Mouse (Mus musculus) thymus, adult 2 months (tissue): Measurements from ENCODE around the gene Pdia6. TPM values are rescaled to one million over a fixed set of nuclear protein-coding genes. Genes with fewer than 3 reads are reported as not detected.

Experiments
- DNase-seq: peaks from one replicate; pipeline ENCODE4 v3.0.0; 2021
- H3K27ac ChIP-seq: fragments of 200-500 bp; 2 replicates; pipeline ENCODE4 v1.5.1; 2012; ENCODE audit warnings: low read length, control low read depth; ENCODE audit not compliant: control insufficient read depth, insufficient read depth
- H3K27me3 ChIP-seq: fragments of 200-500 bp; 2 replicates; pipeline ENCODE4 v1.6.1; 2012; ENCODE audit warnings: mild to moderate bottlenecking, low read length, moderate library complexity, mixed read lengths; ENCODE audit not compliant: control insufficient read depth, insufficient read depth
- H3K36me3 ChIP-seq: fragments of 200-500 bp; 2 replicates; pipeline ENCODE4 v1.6.1; 2012; ENCODE audit warnings: mild to moderate bottlenecking, low read length, moderate library complexity; ENCODE audit not compliant: control insufficient read depth, insufficient read depth
- H3K4me1 ChIP-seq: fragments of 200-500 bp; replicated peaks from 2 replicates; pipeline ENCODE4 v1.6.1; 2012; ENCODE audit warnings: low read length; ENCODE audit not compliant: control insufficient read depth, insufficient read depth
- H3K4me3 ChIP-seq: fragments of 200-500 bp; 2 replicates; pipeline ENCODE4 v1.5.1; 2012; ENCODE audit warnings: mild to moderate bottlenecking, low read length, control low read depth, moderate library complexity; ENCODE audit not compliant: control insufficient read depth, insufficient read depth
- CTCF ChIP-seq: fragments of 200-500 bp; IDR thresholded peaks from 2 replicates; pipeline ENCODE4 v1.5.1; 2012; ENCODE audit warnings: mild to moderate bottlenecking, control low read depth, low read length, moderate library complexity, borderline replicate concordance; ENCODE audit not compliant: control insufficient read depth, poor library complexity, insufficient read depth; ENCODE audit errors: extremely low read depth
- POLR2A ChIP-seq: fragments of 200-500 bp; IDR thresholded peaks from 2 replicates; pipeline ENCODE4 v1.6.1; 2012; ENCODE audit warnings: mild to moderate bottlenecking, low read length, control low read depth, moderate library complexity; ENCODE audit not compliant: control insufficient read depth, poor library complexity, insufficient read depth; ENCODE audit errors: extremely low read depth
- WGBS: fragments of 180-500 bp; shearing (Covaris S2); methylation state at CpG from one replicate; pipeline ENCODE4 v1.1.7; 2018; 5-methylcytosine and 5-hydroxymethylcytosine counted together
- polyA plus RNA-seq: library from polyadenylated mRNA; depleted of rRNA; stranded (reverse); fragments of >200 nt; gene quantifications from 2 replicates; pipeline ENCODE4 v1.2.3, GENCODE M21; 2012

Gene Pdia6
- polyA plus RNA-seq, 1 experiment: 49.2 TPM

- Histone ChIP-seq H3K4me1 (no peaks in the 10 kb centered on the region), H3K36me3 (peaks cover 20% of the 10 kb centered on the region), H3K27ac (no peak overlapping the region), H3K27me3 (no peaks in the 10 kb centered on the region), H3K4me3 (no peak overlapping the region)
- DNase-seq: no peak
- WGBS: 91% methylated on average over 4 of the region's 4 CpGs
- TF ChIP-seq POLR2A (no peak), CTCF (no peak)
These were observed 22.2 kb downstream of the Pdia6 start for GRCm38 (mm10) chr12:17288496-17288895.

- Histone ChIP-seq H3K4me1 (no peaks in the 10 kb centered on the region), H3K27me3 (no peaks in the 10 kb centered on the region), H3K36me3 (peaks cover 14% of the 10 kb centered on the region), H3K4me3 (no peak overlapping the region), H3K27ac (no peak overlapping the region)
- no peak for TF ChIP-seq POLR2A
- no peak for DNase-seq
- 49% methylated on average over 2 of the region's 2 CpGs for WGBS
These were observed 22.7 kb downstream of the Pdia6 start for GRCm38 (mm10) chr12:17289060-17289459.

- Histone ChIP-seq H3K36me3 (peaks cover 5% of the 10 kb centered on the region), H3K4me3 (no peak overlapping the region), H3K4me1 (no peaks in the 10 kb centered on the region), H3K27me3 (no peaks in the 10 kb centered on the region), H3K27ac (no peak overlapping the region)
- TF ChIP-seq CTCF (no peak), POLR2A (no peak)
- no peak for DNase-seq
- 88% methylated on average over 2 of the region's 2 CpGs for WGBS
These were observed 23.6 kb downstream of the Pdia6 start for GRCm38 (mm10) chr12:17289913-17290312.

- no peaks in the 10 kb centered on the region for H3K36me3 ChIP-seq
- H3K27ac ChIP-seq: no peak overlapping the region
- no peak for DNase-seq
- H3K27me3 ChIP-seq: no peaks in the 10 kb centered on the region
- no peak overlapping the region for H3K4me3 ChIP-seq
- no peaks in the 10 kb centered on the region for H3K4me1 ChIP-seq
- no peak for TF ChIP-seq POLR2A
- no peak for TF ChIP-seq CTCF
- WGBS: 39% methylated on average over 4 of the region's 4 CpGs
These were observed 24.2 kb downstream of the Pdia6 start for GRCm38 (mm10) chr12:17290569-17290968.

GRCm38 (mm10) chr12:17296899-17297298, 30.6 kb downstream of the Pdia6 start:
- WGBS: 73% methylated on average over 2 of the region's 2 CpGs
- DNase-seq: no peak
- H3K27me3 ChIP-seq: no peaks in the 10 kb centered on the region
- H3K27ac ChIP-seq: no peak overlapping the region
- H3K4me3 ChIP-seq: no peak overlapping the region
- H3K36me3 ChIP-seq: no peaks in the 10 kb centered on the region
- no peak for TF ChIP-seq CTCF
- TF ChIP-seq POLR2A: no peak
- H3K4me1 ChIP-seq: no peaks in the 10 kb centered on the region

GRCm38 (mm10) chr12:17299902-17300301, 33.6 kb downstream of the Pdia6 start:
- Histone ChIP-seq H3K4me3 (no peak overlapping the region), H3K4me1 (no peaks in the 10 kb centered on the region), H3K36me3 (no peaks in the 10 kb centered on the region), H3K27ac (no peak overlapping the region), H3K27me3 (no peaks in the 10 kb centered on the region)
- WGBS: 100% methylated on average over 1 of the region's 1 CpGs
- TF ChIP-seq CTCF (no peak), POLR2A (no peak)
- DNase-seq: no peak

- H3K27me3 ChIP-seq: no peaks in the 10 kb centered on the region
- no peak overlapping the region for H3K27ac ChIP-seq
- no peaks in the 10 kb centered on the region for H3K4me1 ChIP-seq
- 93% methylated on average over 7 of the region's 7 CpGs for WGBS
- no peak for TF ChIP-seq CTCF
- no peak for TF ChIP-seq POLR2A
- no peak for DNase-seq
- H3K4me3 ChIP-seq: no peak overlapping the region
- H3K36me3 ChIP-seq: no peaks in the 10 kb centered on the region
These were observed 39.1 kb downstream of the Pdia6 start for GRCm38 (mm10) chr12:17305445-17305844.
